Mouse (Mus musculus) left cerebral cortex, postnatal 14 days (tissue): Measurements from ENCODE around the gene Cela1. TPM values are rescaled to one million over a fixed set of nuclear protein-coding genes. Genes with fewer than 3 reads are reported as not detected.

ENCODE experiments used
- DNase-seq, 2 experiments: peaks; one replicate each; pipeline ENCODE4 v3.0.0; 2021 to 2022; ENCODE audit warnings: low spot score in 2 of 2, mixed read lengths in 1 of 2
- intact Hi-C: fragments of 180-260 bp; cut with DNase I; formaldehyde crosslinking; loops from one replicate; pipeline ENCODE4 v1.15.1; 2025
- long read RNA-seq, 2 experiments: library from polyadenylated mRNA; stranded (forward); transcript quantifications; one replicate each; pipeline ENCODE4 v2.0.0; 2021
- total RNA-seq, 2 experiments: library from RNA; stranded (reverse); gene quantifications; 2 replicates each; pipeline ENCODE4 v1.2.3; 2021

The Cela1 gene
- total RNA-seq = 1 to 10 TPM; 2.7 to 3.7 TPM
- long read RNA-seq, experiment 1, partial matches to known transcripts = 3 of 3 reads
- long read RNA-seq, experiment 1, other reads (novel, unspliced or antisense) = 0 of 3 reads
- long read RNA-seq, experiment 2, partial matches to known transcripts = 1 of 1 reads
- long read RNA-seq, experiment 2, other reads (novel, unspliced or antisense) = 0 of 1 reads

- no peak for DNase-seq
- intact Hi-C loops = loop anchor here (10.0 kb wide), 2 partner anchors 133 to 213 kb away; partner anchors contain the start of gene Tfcp2
These were observed at the start of gene Cela1 for GRCm38 (mm10) chr15:100687430-100687971. Gene Cela1, minus strand, starts transcription at chr15:100687921.

- no peak for DNase-seq
- intact Hi-C loops = no loop called here
These were observed 48.2 kb upstream of the Cela1 start for GRCm38 (mm10) chr15:100735953-100736300.

- no peak for DNase-seq
- intact Hi-C loops = no loop called here
These were observed 47.6 kb upstream of the Cela1 start for GRCm38 (mm10) chr15:100735095-100735952.

GRCm38 (mm10) chr15:100732580-100732979 is 44.9 kb upstream of the Cela1 start:
- DNase-seq = no peak
- intact Hi-C loops = no loop called here

GRCm38 (mm10) chr15:100731081-100731480 is 43.4 kb upstream of the Cela1 start:
- intact Hi-C loops = no loop called here
- DNase-seq = no peak

- intact Hi-C loops = no loop called here
- DNase-seq = no peak
These were observed 41.7 kb upstream of the Cela1 start, which contains the start of gene Galnt6 for GRCm38 (mm10) chr15:100729281-100729985. Gene Galnt6, minus strand, starts transcription at chr15:100729376.

- DNase-seq = no peak
- intact Hi-C loops = no loop called here
These were observed 40.9 kb upstream of the Cela1 start for GRCm38 (mm10) chr15:100728586-100728985.

- intact Hi-C loops = no loop called here
- no peak for DNase-seq
These were observed 40.1 kb upstream of the Cela1 start for GRCm38 (mm10) chr15:100727834-100728233.

- intact Hi-C loops = no loop called here
- DNase-seq = no peak
These were observed 39.0 kb upstream of the Cela1 start for GRCm38 (mm10) chr15:100726721-100727120.

- intact Hi-C loops = no loop called here
- peak in 1 of 2 experiments; percentile 63 for DNase-seq
These were observed 35.8 kb upstream of the Cela1 start for GRCm38 (mm10) chr15:100723505-100723904.

- DNase-seq = no peak
- intact Hi-C loops = no loop called here
These were observed 34.8 kb upstream of the Cela1 start for GRCm38 (mm10) chr15:100722564-100722963.

GRCm38 (mm10) chr15:100722026-100722425 is 34.3 kb upstream of the Cela1 start:
- intact Hi-C loops = no loop called here
- no peak for DNase-seq

GRCm38 (mm10) chr15:100721445-100721844 is 33.7 kb upstream of the Cela1 start:
- intact Hi-C loops = no loop called here
- no peak for DNase-seq

- no peak for DNase-seq
- intact Hi-C loops = no loop called here
These were observed 32.3 kb upstream of the Cela1 start for GRCm38 (mm10) chr15:100720066-100720465.

- no peak for DNase-seq
- intact Hi-C loops = no loop called here
These were observed 31.5 kb upstream of the Cela1 start for GRCm38 (mm10) chr15:100719217-100719616.

GRCm38 (mm10) chr15:100718572-100718971 is 30.9 kb upstream of the Cela1 start:
- intact Hi-C loops = no loop called here
- no peak for DNase-seq

- intact Hi-C loops = no loop called here
- no peak for DNase-seq
These were observed 30.2 kb upstream of the Cela1 start for GRCm38 (mm10) chr15:100717933-100718332.

- DNase-seq = no peak
- intact Hi-C loops = no loop called here
These were observed 27.8 kb upstream of the Cela1 start for GRCm38 (mm10) chr15:100715399-100715993.

GRCm38 (mm10) chr15:100714470-100714869 is 26.7 kb upstream of the Cela1 start:
- no peak for DNase-seq
- intact Hi-C loops = no loop called here

- DNase-seq = no peak
- intact Hi-C loops = no loop called here
These were observed 23.1 kb upstream of the Cela1 start for GRCm38 (mm10) chr15:100710838-100711237.
